Mouse (Mus musculus) embryonic fibroblast, embryonic 13.5 days (primary cell): ENCODE data around the gene Arl6ip4.

Source experiments
- CTCF ChIP-seq: IDR thresholded peaks from 2 replicates; pipeline ENCODE4 v1.5.1; 2011; ENCODE audit warnings: mild to moderate bottlenecking, control low read depth, low read length, moderate library complexity, borderline replicate concordance; ENCODE audit not compliant: insufficient read depth
- POLR2A ChIP-seq: IDR thresholded peaks from 2 replicates; pipeline ENCODE4 v1.6.1; 2011; ENCODE audit warnings: low read depth, mild to moderate bottlenecking, control low read depth, low read length, moderate library complexity

- TF ChIP-seq CTCF, result peak; percentile 53; the same call in 1 of the 2 replicates
- TF ChIP-seq POLR2A, result no peak; the same call in 1 of the 2 replicates
Measured at GRCm38 (mm10) chr5:124113030-124113429, 2.9 kb upstream of the Arl6ip4 start.
